Mouse (Mus musculus) frontal cortex, adult 2 months (tissue): ENCODE data around the gene Siah1b. TPM values are rescaled to one million over a fixed set of nuclear protein-coding genes. Genes with fewer than 3 reads are reported as not detected.
A peak's percentile ranks its signal among the peaks of the same experiment; 100 is the strongest.

ENCODE experiments used
- DNase-seq, 2 experiments: peaks; one replicate each; pipeline ENCODE4 v3.0.0; 2022; ENCODE audit warnings: low spot score in 1 of 2; ENCODE audit errors: extremely low spot score in 1 of 2
- polyA plus RNA-seq: library from polyadenylated mRNA; depleted of rRNA; stranded (reverse); fragments of >200 nt; gene quantifications from 2 replicates; pipeline ENCODE4 v1.2.3, GENCODE M21; 2012; rRNA removed

The Siah1b gene
- polyA plus RNA-seq, 1 experiment, result 9.8 TPM

GRCm38 (mm10) chrX:164035931-164036330, 40.4 kb downstream of the Siah1b start:
- no peak for DNase-seq

- no peak for DNase-seq
Observed at GRCm38 (mm10) chrX:164035401-164035800, 40.9 kb downstream of the Siah1b start.

GRCm38 (mm10) chrX:164032526-164032925, 43.8 kb downstream of the Siah1b start:
- no peak for DNase-seq

GRCm38 (mm10) chrX:164027607-164028289, 48.5 kb downstream of the Siah1b start, which contains the start of gene Car5b:
Gene Car5b, minus strand, starts transcription at chrX:164027997.
- DNase-seq, result peak; percentile 22 to 53

Other genes starting within 250 kb of the Siah1b start
- 52.7 and 54.2 TPM in 2 replicates for gene Ap1s2, start 167.5 kb downstream of the Siah1b start, polyA plus RNA-seq
- 38.0 and 46.2 TPM in 2 replicates for gene Zrsr2, start 117.8 kb downstream of the Siah1b start, polyA plus RNA-seq
- 3.8 and 4.0 TPM in 2 replicates for gene Car5b, start 48.5 kb downstream of the Siah1b start, polyA plus RNA-seq
- gene Cltrn, start 12.3 kb upstream of the Siah1b start, polyA plus RNA-seq, result 0.08 and 0.20 TPM in 2 replicates
- 1.6 and 1.7 TPM in 2 replicates for gene Ace2, start 62.8 kb upstream of the Siah1b start, polyA plus RNA-seq
- 1.4 and 1.8 TPM in 2 replicates for gene Bmx, start 181.7 kb upstream of the Siah1b start, polyA plus RNA-seq
- gene Pir, start 192.9 kb upstream of the Siah1b start, polyA plus RNA-seq, result 7.0 and 7.5 TPM in 2 replicates